Mouse (Mus musculus): ENCODE measurements at regions not wholly inside any gene's neighbourhood (a gene's known extent, or its start where the extent isn't known, plus 50 kb on each side); places are given as distances from the start of the nearest gene placed in this dataset.

DNA sequence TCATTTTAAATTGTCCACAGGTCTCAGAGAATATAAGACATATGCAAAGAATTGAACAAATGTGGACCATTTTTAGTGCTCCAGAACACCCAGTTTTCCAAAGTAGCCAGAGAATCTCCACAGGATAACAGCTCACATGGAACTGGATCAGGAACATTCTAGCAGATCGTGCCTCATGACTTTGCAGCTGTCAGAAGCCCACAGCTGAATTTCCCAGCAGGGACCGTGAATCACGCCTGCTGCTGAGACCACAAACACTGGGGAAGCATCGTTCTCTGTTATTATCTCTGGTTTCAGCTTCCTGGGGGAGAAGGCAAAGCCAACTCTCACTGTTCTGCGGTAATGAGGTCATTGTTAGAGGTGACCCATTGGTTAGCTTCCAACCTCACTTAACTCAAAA is 60.4 kb upstream of the Gpr139 start:
- DNase-seq, result peak; percentile 2

DNA sequence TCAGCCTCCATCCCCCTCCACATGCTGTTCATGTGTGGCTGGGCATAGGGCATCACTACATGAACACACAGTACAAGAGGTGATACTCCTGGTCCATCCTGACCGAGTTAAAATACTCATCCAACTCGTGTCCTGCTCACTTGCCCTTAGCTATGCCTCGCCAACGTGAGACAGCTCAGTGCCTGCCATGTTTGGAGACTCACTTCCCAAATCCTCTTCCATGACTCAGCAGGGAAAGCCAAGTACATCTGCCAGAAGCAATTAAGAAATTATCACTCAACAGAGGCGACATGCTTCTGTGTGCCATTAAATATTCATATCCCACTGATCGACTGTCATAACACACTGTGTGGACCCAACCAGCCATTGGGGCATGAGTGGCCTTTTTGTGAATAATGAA is 51.9 kb upstream of the Gpr139 start:
- no peak for DNase-seq

Data from right cerebral cortex, adult 18-20 months (tissue).